Mouse (Mus musculus) neural tube, embryonic 15.5 days (tissue): ENCODE measurements around the gene Omt2b. TPM values are rescaled to one million over a fixed set of nuclear protein-coding genes. Genes with fewer than 3 reads are reported as not detected.
"Not testable (repeated sequence)": the region's sequence is repeated elsewhere in the genome, so short reads cannot be mapped to it uniquely, and the experiment has no call there.

Experiments used
- ATAC-seq: fragments of 200-750 bp; cut with Nextera tagmentation; 2 replicates; pipeline ENCODE4 v1.8.0; 2017; ENCODE audit warnings: mild to moderate bottlenecking, moderate TSS enrichment, moderate library complexity; ENCODE audit not compliant: low FRiP score
- H3K27ac ChIP-seq: fragments of 300-500 bp; sonication (generic); replicated peaks from 2 replicates; pipeline ENCODE4 v1.5.1; 2015; ENCODE audit warnings: mild to moderate bottlenecking, inconsistent platforms
- H3K27me3 ChIP-seq: fragments of 300-500 bp; sonication (generic); replicated peaks from 2 replicates; pipeline ENCODE4 v1.6.1; 2015; ENCODE audit warnings: inconsistent platforms
- H3K36me3 ChIP-seq: fragments of 300-500 bp; sonication (generic); 2 replicates; pipeline ENCODE4 v1.6.1; 2015; ENCODE audit warnings: inconsistent platforms
- H3K4me1 ChIP-seq: fragments of 300-500 bp; sonication (generic); 2 replicates; pipeline ENCODE4 v1.6.1; 2015; ENCODE audit warnings: inconsistent platforms
- H3K4me2 ChIP-seq: fragments of 300-500 bp; sonication (generic); 2 replicates; pipeline ENCODE4 v1.6.1; 2015; ENCODE audit warnings: inconsistent platforms, mild to moderate bottlenecking, moderate library complexity
- H3K4me3 ChIP-seq: fragments of 300-500 bp; sonication (generic); replicated peaks from 2 replicates; pipeline ENCODE4 v1.5.1; 2015; ENCODE audit warnings: mild to moderate bottlenecking, inconsistent platforms
- H3K9ac ChIP-seq: fragments of 300-500 bp; sonication (generic); replicated peaks from 2 replicates; pipeline ENCODE4 v1.6.1; 2015; ENCODE audit warnings: mild to moderate bottlenecking, inconsistent platforms
- H3K9me3 ChIP-seq: fragments of 300-500 bp; sonication (generic); replicated peaks from 2 replicates; pipeline ENCODE4 v1.6.1; 2016; ENCODE audit warnings: inconsistent platforms
- WGBS: fragments of 180-500 bp; shearing (Covaris S2); methylation state at CpG from one replicate; pipeline ENCODE4 v1.1.7; 2015; ENCODE audit warnings: mixed read lengths; 5-methylcytosine and 5-hydroxymethylcytosine counted together
- polyA plus RNA-seq: library from polyadenylated mRNA; unstranded; fragments of >200 nt; fragmentation: Nextera tagmentation; extraction: Ambion mirVana; gene quantifications from 2 replicates; pipeline ENCODE4 v1.2.1, GENCODE M21; 2015

The Omt2b gene
- polyA plus RNA-seq, 1 experiment from 2014 or later, result not detected

DNA sequence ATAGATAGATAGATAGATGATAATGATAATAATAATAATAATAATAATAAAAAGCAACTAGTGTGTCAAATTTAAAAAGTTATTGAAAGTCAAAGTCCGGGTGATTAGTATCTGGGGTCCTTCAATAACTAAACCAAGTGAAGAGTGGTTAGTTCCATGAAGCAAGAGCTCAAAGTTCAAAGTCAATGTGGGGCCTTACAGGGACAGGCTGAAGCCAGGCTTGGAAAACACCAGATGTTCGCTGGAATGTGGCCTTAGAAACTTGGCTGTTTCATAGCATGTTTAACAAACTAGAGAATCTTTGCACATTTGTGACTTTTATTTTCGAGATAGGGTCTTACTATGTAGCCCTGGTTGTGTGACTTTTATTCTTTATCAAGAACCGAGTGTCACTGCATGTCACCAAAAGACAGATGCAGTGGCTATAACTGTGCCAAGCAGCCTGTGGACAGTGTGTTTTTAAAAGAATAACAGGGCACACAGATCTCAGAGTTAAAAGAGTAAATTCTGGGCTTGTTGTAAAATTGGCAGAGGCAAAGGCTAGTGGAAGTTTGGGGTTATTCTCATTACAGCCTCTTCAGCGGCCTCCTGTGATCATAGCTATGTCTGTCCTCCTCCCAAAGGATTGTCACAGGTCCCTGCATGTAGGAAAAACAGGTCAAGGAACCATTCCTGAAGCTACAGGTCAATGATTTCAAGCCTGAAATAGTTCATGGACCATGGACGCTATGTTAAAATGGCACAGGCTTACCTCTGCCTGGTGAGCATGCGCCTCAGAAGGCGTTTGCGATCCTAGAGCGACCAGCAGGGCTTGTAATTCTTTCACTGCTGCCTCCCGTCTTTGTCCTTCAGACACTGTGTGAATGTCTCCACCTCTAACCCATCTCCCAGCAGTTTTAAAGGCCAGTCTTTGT is 27.5 kb downstream of the Omt2b start:
- Histone ChIP-seq H3K4me2 (no peak overlapping the region), H3K4me1 (no peaks in the 10 kb centered on the region), H3K9ac (no peak overlapping the region), H3K27ac (no peak overlapping the region), H3K4me3 (no peak overlapping the region), H3K36me3 (no peaks in the 10 kb centered on the region), H3K9me3 (no peaks in the 10 kb centered on the region), H3K27me3 (no peaks in the 10 kb centered on the region)
- WGBS, result 79% methylated on average over 11 of the region's 11 CpGs
- ATAC-seq, result no peak

DNA sequence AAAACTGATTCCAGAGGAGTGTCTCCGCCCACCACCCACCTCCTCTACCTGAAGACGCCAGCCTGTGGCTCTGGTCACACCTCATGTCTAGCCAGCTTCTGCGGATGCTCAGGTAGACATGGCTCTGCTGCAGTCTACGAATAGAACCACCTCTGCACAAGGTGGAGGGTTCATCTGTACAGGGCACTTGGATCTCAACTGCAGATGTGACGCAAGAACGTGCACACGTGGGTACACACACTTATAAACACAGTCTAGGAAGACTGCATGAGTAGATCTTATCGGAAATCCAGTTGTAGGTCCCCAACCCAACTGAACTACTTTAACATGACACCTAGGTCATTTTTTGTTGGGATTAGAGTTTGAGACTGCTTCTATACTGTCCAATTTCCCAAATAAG is 28.2 kb downstream of the Omt2b start, which contains the start of gene Gsta2:
Gsta2 (minus strand) TSS at position 178 of the 400 bp plus-strand sequence.
- Histone ChIP-seq H3K4me3 (no peak within 1 kb of the TSS), H3K9ac (no peak within 1 kb of the TSS), H3K4me1 (no peaks in the 10 kb centered on the region), H3K4me2 (no peak within 1 kb of the TSS), H3K36me3 (no peaks in the 10 kb centered on the region), H3K27me3 (no peaks in the 10 kb centered on the region), H3K9me3 (no peaks in the 10 kb centered on the region), H3K27ac (no peak within 1 kb of the TSS)
- ATAC-seq, result no peak
- 94% methylated on average over 8 of the region's 8 CpGs for WGBS

DNA sequence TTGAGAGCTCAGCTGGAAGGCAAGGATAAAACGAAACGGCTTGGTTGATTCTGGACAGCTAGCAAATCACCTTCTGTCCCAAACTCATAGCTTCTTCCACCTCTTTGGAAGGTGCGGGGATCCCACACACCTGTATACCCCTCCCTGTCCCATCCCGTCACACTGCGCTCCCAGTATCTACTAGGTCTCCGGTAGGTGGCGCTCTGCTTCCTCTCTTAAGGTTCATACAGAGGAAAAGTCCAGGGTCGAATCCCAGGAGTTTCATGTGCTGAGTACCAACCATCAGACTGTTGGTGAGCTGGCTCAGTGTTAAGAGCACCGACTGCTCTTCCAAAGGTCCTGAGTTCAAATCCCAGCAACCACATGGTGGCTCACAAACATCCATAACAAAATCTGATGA is 30.7 kb downstream of the Omt2b start:
- Histone ChIP-seq H3K4me1 (no peaks in the 10 kb centered on the region), H3K9me3 (no peaks in the 10 kb centered on the region), H3K36me3 (no peaks in the 10 kb centered on the region), H3K9ac (no peak overlapping the region), H3K27me3 (no peaks in the 10 kb centered on the region), H3K4me3 (no peak overlapping the region), H3K27ac (no peak overlapping the region), H3K4me2 (no peak overlapping the region)
- ATAC-seq, result no peak
- 14% methylated on average over 9 of the region's 9 CpGs for WGBS

DNA sequence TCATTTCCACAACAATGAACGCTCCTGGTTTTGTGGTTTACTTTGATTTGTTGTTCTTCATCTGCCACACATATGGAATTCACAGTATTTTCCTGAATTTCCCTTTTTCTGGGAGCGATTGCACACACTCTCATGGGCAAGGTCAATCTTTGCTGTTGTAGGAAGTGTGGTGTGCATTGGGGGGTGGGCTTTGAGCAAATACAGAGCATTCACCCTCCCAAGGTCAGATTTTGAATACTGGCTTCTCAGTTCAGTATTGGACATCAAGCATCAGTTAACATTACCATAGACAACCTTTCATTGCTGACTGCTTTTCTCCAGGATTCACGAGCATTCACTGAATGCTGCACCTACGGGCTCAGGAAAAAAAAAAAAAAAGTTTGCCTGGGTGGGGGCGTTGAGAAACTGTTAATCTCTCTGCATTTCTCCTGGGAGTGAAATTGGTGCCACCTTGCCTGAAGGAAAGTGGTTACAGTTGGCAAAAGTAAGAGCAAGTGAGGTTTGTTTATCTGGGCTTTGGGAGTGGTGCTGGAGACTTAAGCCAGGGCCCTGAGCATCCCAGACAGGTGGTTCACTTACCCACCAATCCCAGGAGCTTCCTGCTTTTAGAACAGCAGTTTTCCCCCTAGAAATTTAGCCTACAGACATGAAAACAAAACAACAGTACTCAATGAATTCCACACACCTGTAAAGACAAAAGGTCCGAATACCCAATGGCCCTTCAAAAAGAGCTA is 32.5 kb downstream of the Omt2b start:
- H3K27me3 ChIP-seq, result no peaks in the 10 kb centered on the region
- ATAC-seq, result no peak
- no peaks in the 10 kb centered on the region for H3K9me3 ChIP-seq
- H3K4me1 ChIP-seq, result no peaks in the 10 kb centered on the region
- H3K9ac ChIP-seq, result no peak overlapping the region
- no peak overlapping the region for H3K4me2 ChIP-seq
- 88% methylated on average over 6 of the region's 6 CpGs for WGBS
- H3K4me3 ChIP-seq, result no peak overlapping the region
- no peaks in the 10 kb centered on the region for H3K36me3 ChIP-seq
- no peak overlapping the region for H3K27ac ChIP-seq

DNA sequence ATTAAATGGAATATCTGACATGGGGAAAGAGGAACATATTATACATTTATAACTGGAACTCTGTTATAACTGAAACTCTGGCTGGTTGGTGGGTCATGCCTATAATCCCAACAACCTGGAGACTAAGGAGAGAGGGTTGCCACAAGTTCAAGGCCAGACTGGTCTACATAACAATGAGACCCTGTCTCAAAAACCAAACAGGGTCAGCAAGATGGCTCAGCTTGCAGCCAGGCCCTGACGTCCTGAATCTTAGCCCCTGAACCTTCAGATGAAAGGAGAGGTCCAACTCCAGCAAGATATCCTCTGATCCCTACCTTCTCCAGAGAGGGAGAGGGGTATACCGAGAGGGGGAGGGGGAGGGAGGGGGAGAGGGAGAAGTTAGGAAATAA is 33.1 kb downstream of the Omt2b start:
- no peak overlapping the region for H3K4me2 ChIP-seq
- no peak for ATAC-seq
- H3K27ac ChIP-seq, result no peak overlapping the region
- H3K4me1 ChIP-seq, result no peaks in the 10 kb centered on the region
- H3K27me3 ChIP-seq, result no peaks in the 10 kb centered on the region
- H3K9ac ChIP-seq, result no peak overlapping the region
- WGBS, result 49% methylated on average over 2 of the region's 2 CpGs
- no peaks in the 10 kb centered on the region for H3K9me3 ChIP-seq
- H3K36me3 ChIP-seq, result no peaks in the 10 kb centered on the region
- no peak overlapping the region for H3K4me3 ChIP-seq

DNA sequence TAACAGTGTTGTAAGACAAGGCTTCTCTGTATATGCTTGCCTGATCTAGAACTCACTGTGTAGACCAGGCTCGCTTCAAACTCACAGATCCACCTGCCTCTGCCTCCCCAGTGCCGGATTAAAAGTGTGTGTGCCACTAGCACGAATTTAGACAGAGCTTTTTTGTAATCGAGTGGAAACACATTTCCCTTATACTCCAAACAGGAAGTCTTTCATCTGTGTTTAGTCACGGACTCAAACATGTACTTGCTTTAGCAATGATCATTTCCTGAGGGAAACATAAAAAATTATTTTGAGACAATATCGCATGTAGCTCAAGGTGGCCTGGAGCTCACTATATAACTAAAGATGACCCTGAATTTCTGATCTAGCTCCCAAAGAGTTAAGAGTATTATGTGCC is 36.0 kb downstream of the Omt2b start:
- 78% methylated on average over 6 of the region's 6 CpGs for WGBS

DNA sequence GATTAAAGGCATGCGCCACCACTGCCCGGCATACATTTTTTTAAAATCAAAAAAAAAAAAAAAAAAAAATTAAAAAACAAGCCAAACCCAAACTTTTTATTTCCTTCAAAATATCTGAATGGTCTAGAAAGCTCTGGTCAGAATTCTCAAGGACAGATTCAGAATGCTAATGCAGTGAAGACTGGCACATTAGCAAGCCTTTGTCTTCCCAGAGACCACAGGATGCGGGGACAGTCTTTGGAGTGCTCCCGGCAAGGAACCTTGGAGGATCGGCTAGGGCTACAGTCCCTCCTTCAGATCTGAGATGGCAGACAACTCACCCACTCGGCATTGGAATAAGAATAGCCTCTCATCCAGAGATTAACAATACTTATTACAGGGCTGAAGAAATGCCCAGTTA is 37.3 kb downstream of the Omt2b start:
- H3K27ac ChIP-seq, result no peak overlapping the region
- no peaks in the 10 kb centered on the region for H3K9me3 ChIP-seq
- no peaks in the 10 kb centered on the region for H3K4me1 ChIP-seq
- H3K4me3 ChIP-seq, result no peak overlapping the region
- H3K36me3 ChIP-seq, result no peaks in the 10 kb centered on the region
- H3K4me2 ChIP-seq, result no peak overlapping the region
- no peak overlapping the region for H3K9ac ChIP-seq
- no peaks in the 10 kb centered on the region for H3K27me3 ChIP-seq
- WGBS, result 90% methylated on average over 6 of the region's 6 CpGs
- ATAC-seq, result no peak

More for the DNA sequence above, 36.0 kb downstream of the Omt2b start:
- Histone ChIP-seq H3K4me2 (no peak overlapping the region), H3K4me3 (no peak overlapping the region), H3K4me1 (no peaks in the 10 kb centered on the region), H3K36me3 (no peaks in the 10 kb centered on the region), H3K27me3 (no peaks in the 10 kb centered on the region), H3K27ac (no peak overlapping the region), H3K9ac (no peak overlapping the region), H3K9me3 (no peaks in the 10 kb centered on the region)
- no peak for ATAC-seq

DNA sequence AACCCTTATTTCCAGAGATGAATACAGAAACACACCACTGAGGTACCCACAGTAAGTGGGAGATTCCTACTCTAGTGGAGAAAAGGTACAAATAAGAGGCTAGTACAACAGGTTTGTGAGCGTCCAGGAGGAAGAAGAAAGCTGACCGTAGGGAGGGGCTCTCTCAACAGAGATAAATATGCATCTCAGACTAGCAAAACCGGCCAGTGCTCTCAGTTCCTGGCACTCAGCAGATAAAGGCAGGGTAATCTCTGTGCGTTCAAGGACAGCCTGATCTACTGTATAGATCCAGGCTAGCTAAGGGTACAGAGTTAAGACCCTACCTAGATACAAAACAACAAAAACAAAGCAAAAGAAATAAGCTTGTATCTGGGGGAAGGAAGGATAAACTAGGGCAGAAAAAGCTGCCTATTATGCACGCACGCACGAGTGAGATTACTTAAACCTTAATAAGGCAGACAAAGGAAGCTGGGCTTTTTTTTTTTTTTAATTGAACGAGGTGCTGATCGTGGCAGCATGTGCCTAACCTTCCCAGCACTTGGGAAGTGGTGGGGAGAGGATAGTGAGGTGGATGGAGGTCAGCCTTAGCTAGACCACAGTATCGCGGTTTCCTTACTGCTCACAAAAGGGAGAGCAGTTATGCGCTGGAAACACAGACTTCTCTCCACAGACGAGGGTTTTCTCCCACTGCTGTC is 38.6 kb downstream of the Omt2b start:
- H3K9me3 ChIP-seq, result no peaks in the 10 kb centered on the region
- no peak for ATAC-seq
- no peak overlapping the region for H3K27ac ChIP-seq
- H3K4me2 ChIP-seq, result no peak overlapping the region
- H3K36me3 ChIP-seq, result no peaks in the 10 kb centered on the region
- 77% methylated on average over 13 of the region's 13 CpGs for WGBS
- H3K4me1 ChIP-seq, result no peaks in the 10 kb centered on the region
- H3K4me3 ChIP-seq, result no peak overlapping the region
- H3K9ac ChIP-seq, result no peak overlapping the region
- H3K27me3 ChIP-seq, result no peaks in the 10 kb centered on the region

DNA sequence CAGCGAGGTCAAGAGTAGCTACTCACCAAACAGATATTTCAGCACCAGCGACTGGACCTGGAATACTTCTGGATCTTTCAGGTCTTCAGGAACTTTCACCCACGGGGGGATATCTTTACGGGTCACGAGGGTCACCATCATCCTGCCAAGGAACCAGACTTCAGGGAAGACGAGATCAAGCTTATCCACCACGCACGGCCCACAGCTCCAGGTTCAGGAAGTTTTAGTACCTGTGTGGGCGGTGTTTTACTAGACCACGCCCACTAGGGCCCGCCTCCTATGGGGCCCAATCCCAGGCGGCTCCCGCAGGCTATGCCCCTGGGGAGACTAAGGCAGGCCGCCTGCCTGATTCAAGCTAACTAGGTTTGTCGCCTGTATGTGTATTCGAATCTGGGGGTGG is 40.6 kb downstream of the Omt2b start, which contains the start of gene Dppa5a:
Dppa5a (minus strand) TSS at position 219 of the 400 bp plus-strand sequence.
- H3K27ac ChIP-seq, H3K4me3 ChIP-seq, H3K27me3 ChIP-seq, H3K9me3 ChIP-seq, ATAC-seq, H3K36me3 ChIP-seq, H3K4me1 ChIP-seq, H3K4me2 ChIP-seq, H3K9ac ChIP-seq: not testable (repeated sequence)
- WGBS, result 94% methylated on average over 16 of the region's 16 CpGs

DNA sequence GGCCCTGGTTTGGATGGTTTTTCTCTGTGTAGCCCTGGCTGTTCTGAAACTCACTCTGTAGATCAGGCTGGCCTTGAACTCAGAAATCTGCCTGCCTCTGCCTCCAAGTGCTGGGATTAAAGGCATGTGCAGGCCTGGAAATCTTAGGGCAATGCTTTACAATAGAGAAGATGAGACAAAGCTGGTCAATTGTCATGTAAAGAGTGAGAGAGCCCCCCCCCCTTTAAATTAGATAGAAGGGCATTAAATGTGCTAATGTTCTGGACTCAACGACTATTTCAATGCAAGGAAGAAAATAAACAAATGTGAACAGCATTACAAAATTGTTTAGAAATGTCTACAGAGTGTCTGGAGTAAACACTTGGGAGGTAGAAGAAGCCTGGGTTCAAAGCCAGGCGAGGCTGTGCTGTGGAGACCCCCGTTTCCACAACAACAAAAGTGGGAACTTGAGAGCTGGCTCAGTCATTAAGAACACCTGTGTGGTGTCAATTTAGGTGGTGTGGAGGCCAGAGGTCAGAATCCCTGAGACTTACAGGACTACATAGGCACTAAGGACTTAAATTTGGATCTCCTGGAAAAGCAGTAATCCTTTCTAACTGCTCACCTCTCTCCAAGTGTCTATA is 41.4 kb downstream of the Omt2b start:
- no peaks in the 10 kb centered on the region for H3K9me3 ChIP-seq
- no peak overlapping the region for H3K27ac ChIP-seq
- WGBS, result 83% methylated on average over 3 of the region's 3 CpGs
- no peak overlapping the region for H3K9ac ChIP-seq
- no peaks in the 10 kb centered on the region for H3K4me1 ChIP-seq
- ATAC-seq, result no peak
- H3K36me3 ChIP-seq, result no peaks in the 10 kb centered on the region
- no peak overlapping the region for H3K4me3 ChIP-seq
- H3K27me3 ChIP-seq, result no peaks in the 10 kb centered on the region
- H3K4me2 ChIP-seq, result no peak overlapping the region

DNA sequence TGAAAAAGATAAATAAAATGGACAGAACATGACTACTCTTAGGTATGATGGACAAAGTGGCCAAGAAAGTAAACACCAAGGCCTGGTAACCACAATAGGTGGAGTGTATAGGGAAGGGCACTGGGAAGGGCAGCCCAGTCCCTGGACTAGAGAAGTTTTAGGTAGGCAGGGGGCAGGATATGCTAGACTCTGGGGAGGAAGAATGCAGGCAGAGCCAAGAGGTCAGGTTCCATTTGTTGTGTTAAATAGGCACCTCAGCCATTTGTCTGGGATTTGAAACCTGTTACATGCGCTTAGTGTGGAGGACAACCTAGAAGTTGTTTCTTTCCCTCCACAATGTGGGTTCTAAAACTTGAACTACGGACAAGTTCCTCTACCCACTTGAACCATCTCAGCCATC is 42.0 kb downstream of the Omt2b start:
- Histone ChIP-seq H3K27ac (no peak overlapping the region), H3K36me3 (no peaks in the 10 kb centered on the region), H3K27me3 (no peaks in the 10 kb centered on the region), H3K9ac (no peak overlapping the region), H3K4me1 (no peaks in the 10 kb centered on the region), H3K9me3 (no peaks in the 10 kb centered on the region), H3K4me2 (no peak overlapping the region), H3K4me3 (no peak overlapping the region)
- no peak for ATAC-seq
- 98% methylated on average over 2 of the region's 2 CpGs for WGBS
